Mouse (Mus musculus): ENCODE measurements around the gene Prrt1. TPM values are rescaled to one million over a fixed set of nuclear protein-coding genes. Genes with fewer than 3 reads are reported as not detected.

Prrt1 gene
- polyA plus RNA-seq, 1 experiment = 0.53 TPM

GRCm38 (mm10) chr17:34588767-34589166 is 40.6 kb upstream of the Prrt1 start:
- TF ChIP-seq CTCF (IDR thresholded peaks at IDR 0.05; ENCODE audit: borderline replicate concordance, insufficient read depth, low read length) (no peak), POLR2A (IDR thresholded peaks at IDR 0.05; ENCODE audit: low read depth, low read length) (peak; percentile 35)
- Histone ChIP-seq H3K4me3 (ENCODE audit: insufficient read depth, low read length) (no peak overlapping the region), H3K27ac (ENCODE audit: insufficient read depth, low read length) (no peak overlapping the region), H3K4me1 (ENCODE audit: control insufficient read depth, insufficient read depth, low read length) (peaks cover 3% of the 10 kb centered on the region; the same call in 1 of the 2 replicates)

GRCm38 (mm10) chr17:34589206-34589605 is 40.1 kb upstream of the Prrt1 start:
- TF ChIP-seq CTCF (IDR thresholded peaks at IDR 0.05; ENCODE audit: borderline replicate concordance, insufficient read depth, low read length) (no peak), POLR2A (IDR thresholded peaks at IDR 0.05; ENCODE audit: low read depth, low read length) (no peak)
- peaks cover 3% of the 10 kb centered on the region; the same call in 1 of the 2 replicates for H3K4me1 ChIP-seq (ENCODE audit: control insufficient read depth, insufficient read depth, low read length)
- no peak overlapping the region for H3K4me3 ChIP-seq (ENCODE audit: insufficient read depth, low read length)
- H3K27ac ChIP-seq (ENCODE audit: insufficient read depth, low read length) = no peak overlapping the region

- H3K4me3 ChIP-seq (ENCODE audit: insufficient read depth, low read length) = no peak within 1 kb of the TSS
- peaks cover 3% of the 10 kb centered on the region; the same call in 1 of the 2 replicates for H3K4me1 ChIP-seq (ENCODE audit: control insufficient read depth, insufficient read depth, low read length)
These were observed 39.6 kb upstream of the Prrt1 start, which contains the start of gene Gpsm3 for GRCm38 (mm10) chr17:34589681-34590101. Gpsm3 (plus strand) TSS chr17:34589806.

GRCm38 (mm10) chr17:34590154-34590987 is 39.0 kb upstream of the Prrt1 start:
- no peak overlapping the region for H3K27ac ChIP-seq (ENCODE audit: insufficient read depth, low read length)
- peaks cover 3% of the 10 kb centered on the region; the same call in 1 of the 2 replicates for H3K4me1 ChIP-seq (ENCODE audit: control insufficient read depth, insufficient read depth, low read length)
- no peak for TF ChIP-seq CTCF (IDR thresholded peaks at IDR 0.05; ENCODE audit: borderline replicate concordance, insufficient read depth, low read length)
- TF ChIP-seq POLR2A (IDR thresholded peaks at IDR 0.05; ENCODE audit: low read depth, low read length) = no peak
- no peak overlapping the region for H3K4me3 ChIP-seq (ENCODE audit: insufficient read depth, low read length)

More at GRCm38 (mm10) chr17:34589681-34590101, 39.6 kb upstream of the Prrt1 start, which contains the start of gene Gpsm3:
- no peak within 1 kb of the TSS for H3K27ac ChIP-seq (ENCODE audit: insufficient read depth, low read length)
- TF ChIP-seq CTCF (IDR thresholded peaks at IDR 0.05; ENCODE audit: borderline replicate concordance, insufficient read depth, low read length) (no peak), POLR2A (IDR thresholded peaks at IDR 0.05; ENCODE audit: low read depth, low read length) (no peak)

GRCm38 (mm10) chr17:34591029-34591993 is 38.0 kb upstream of the Prrt1 start, which contains the start of gene Pbx2:
Pbx2 (plus strand) TSS chr17:34591266.
- peaks cover 3% of the 10 kb centered on the region; the same call in 1 of the 2 replicates for H3K4me1 ChIP-seq (ENCODE audit: control insufficient read depth, insufficient read depth, low read length)
- TF ChIP-seq POLR2A (IDR thresholded peaks at IDR 0.05; ENCODE audit: low read depth, low read length) = no peak

GRCm38 (mm10) chr17:34591994-34592375 is 37.3 kb upstream of the Prrt1 start:
- no peak for TF ChIP-seq CTCF (IDR thresholded peaks at IDR 0.05; ENCODE audit: borderline replicate concordance, insufficient read depth, low read length)
- TF ChIP-seq POLR2A (IDR thresholded peaks at IDR 0.05; ENCODE audit: low read depth, low read length) = peak; percentile 81
- H3K4me3 ChIP-seq (ENCODE audit: insufficient read depth, low read length) = peak overlapping the region; percentile 69
- H3K4me1 ChIP-seq (ENCODE audit: control insufficient read depth, insufficient read depth, low read length) = peaks cover 3% of the 10 kb centered on the region; the same call in 1 of the 2 replicates
- H3K27ac ChIP-seq (ENCODE audit: insufficient read depth, low read length) = peak overlapping the region; percentile 74

More at GRCm38 (mm10) chr17:34591029-34591993, 38.0 kb upstream of the Prrt1 start, which contains the start of gene Pbx2:
- Histone ChIP-seq H3K27ac (ENCODE audit: insufficient read depth, low read length) (peak within 1 kb of the TSS; percentile 74), H3K4me3 (ENCODE audit: insufficient read depth, low read length) (peak within 1 kb of the TSS; percentile 69)

GRCm38 (mm10) chr17:34592581-34593549 is 36.5 kb upstream of the Prrt1 start:
- H3K4me1 ChIP-seq (ENCODE audit: control insufficient read depth, insufficient read depth, low read length) = peaks cover 3% of the 10 kb centered on the region; the same call in 1 of the 2 replicates
- H3K4me3 ChIP-seq (ENCODE audit: insufficient read depth, low read length) = peak overlapping the region; percentile 69
- H3K27ac ChIP-seq (ENCODE audit: insufficient read depth, low read length) = peak overlapping the region; percentile 82
- TF ChIP-seq POLR2A (IDR thresholded peaks at IDR 0.05; ENCODE audit: low read depth, low read length) = 0 out of 2 replicates have a peak, but pooled peaks have one; percentile 42
- TF ChIP-seq CTCF (IDR thresholded peaks at IDR 0.05; ENCODE audit: borderline replicate concordance, insufficient read depth, low read length) = no peak

GRCm38 (mm10) chr17:34593752-34594525 is 35.4 kb upstream of the Prrt1 start:
- Histone ChIP-seq H3K4me1 (ENCODE audit: control insufficient read depth, insufficient read depth, low read length) (peaks cover 3% of the 10 kb centered on the region; the same call in 1 of the 2 replicates), H3K4me3 (ENCODE audit: insufficient read depth, low read length) (peak overlapping the region; percentile 69), H3K27ac (ENCODE audit: insufficient read depth, low read length) (no peak overlapping the region)
- 0 out of 2 replicates have a peak, but pooled peaks have one; percentile 2 for TF ChIP-seq CTCF (IDR thresholded peaks at IDR 0.05; ENCODE audit: borderline replicate concordance, insufficient read depth, low read length)
- no peak for TF ChIP-seq POLR2A (IDR thresholded peaks at IDR 0.05; ENCODE audit: low read depth, low read length)

Measured in embryonic fibroblast, embryonic 13.5 days (primary cell).